Mouse (Mus musculus): ENCODE results near the gene Scd4. TPM values are rescaled to one million over a fixed set of nuclear protein-coding genes. Genes with fewer than 3 reads are reported as not detected.

The Scd4 gene
- not detected in 2 replicates for polyA plus RNA-seq (2012; ENCODE audit: insufficient read depth, low replicate concordance)

DNA sequence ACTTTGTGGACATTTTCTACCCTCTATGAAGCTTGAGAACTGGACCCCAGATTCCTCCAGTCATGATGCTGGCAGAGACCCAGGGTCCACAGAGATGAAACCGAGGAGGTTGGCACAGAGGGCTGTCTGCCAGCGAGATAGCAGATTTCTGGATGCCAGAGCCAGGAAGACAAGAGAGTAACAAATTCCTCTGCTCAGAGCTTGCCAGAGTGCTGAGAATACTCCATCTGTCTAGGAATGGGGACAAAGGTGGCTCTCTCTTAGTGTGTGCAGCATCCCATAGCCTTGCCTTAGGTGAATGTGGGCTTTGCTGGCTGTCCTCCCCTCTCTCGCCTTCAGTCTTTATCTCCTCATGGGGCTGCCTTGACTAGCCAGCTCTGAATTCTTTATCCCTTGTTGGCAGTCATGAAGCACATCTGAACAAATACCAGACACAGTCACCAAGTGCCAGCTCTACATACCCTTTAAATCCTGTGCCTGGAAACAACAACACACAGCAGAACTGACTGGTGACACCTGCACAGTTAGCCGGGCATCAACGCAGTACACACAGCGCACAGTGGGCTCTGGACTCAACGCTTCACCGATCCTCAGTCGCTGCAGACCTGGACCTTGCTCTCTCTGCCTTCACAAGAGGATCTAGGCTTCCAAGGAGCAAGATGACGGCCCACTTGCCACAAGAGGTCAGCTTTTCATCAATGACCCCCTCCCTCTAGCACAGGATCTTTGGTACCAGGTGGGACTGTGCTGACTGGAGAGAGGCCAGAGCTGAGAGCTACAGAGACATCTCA, at the start of gene Scd4:
Gene Scd4, plus strand, starts transcription at position 260 of the 791 bp plus-strand sequence.
- H3K27me3 ChIP-seq (replicated peaks), result peaks cover 49% of the 10 kb centered on the region
- H3K4me1 ChIP-seq, result peaks cover 11% of the 10 kb centered on the region
- peaks cover 15% of the 10 kb centered on the region; the same call in 1 of the 2 replicates for H3K9me3 ChIP-seq
- H3K36me3 ChIP-seq (replicated peaks; ENCODE audit: low read length), result no peaks in the 10 kb centered on the region
- H3K4me3 ChIP-seq (replicated peaks), result no peak within 1 kb of the TSS
- no peak for TF ChIP-seq FLI1 (IDR thresholded peaks at IDR 0.05; ENCODE audit: low read length)

DNA sequence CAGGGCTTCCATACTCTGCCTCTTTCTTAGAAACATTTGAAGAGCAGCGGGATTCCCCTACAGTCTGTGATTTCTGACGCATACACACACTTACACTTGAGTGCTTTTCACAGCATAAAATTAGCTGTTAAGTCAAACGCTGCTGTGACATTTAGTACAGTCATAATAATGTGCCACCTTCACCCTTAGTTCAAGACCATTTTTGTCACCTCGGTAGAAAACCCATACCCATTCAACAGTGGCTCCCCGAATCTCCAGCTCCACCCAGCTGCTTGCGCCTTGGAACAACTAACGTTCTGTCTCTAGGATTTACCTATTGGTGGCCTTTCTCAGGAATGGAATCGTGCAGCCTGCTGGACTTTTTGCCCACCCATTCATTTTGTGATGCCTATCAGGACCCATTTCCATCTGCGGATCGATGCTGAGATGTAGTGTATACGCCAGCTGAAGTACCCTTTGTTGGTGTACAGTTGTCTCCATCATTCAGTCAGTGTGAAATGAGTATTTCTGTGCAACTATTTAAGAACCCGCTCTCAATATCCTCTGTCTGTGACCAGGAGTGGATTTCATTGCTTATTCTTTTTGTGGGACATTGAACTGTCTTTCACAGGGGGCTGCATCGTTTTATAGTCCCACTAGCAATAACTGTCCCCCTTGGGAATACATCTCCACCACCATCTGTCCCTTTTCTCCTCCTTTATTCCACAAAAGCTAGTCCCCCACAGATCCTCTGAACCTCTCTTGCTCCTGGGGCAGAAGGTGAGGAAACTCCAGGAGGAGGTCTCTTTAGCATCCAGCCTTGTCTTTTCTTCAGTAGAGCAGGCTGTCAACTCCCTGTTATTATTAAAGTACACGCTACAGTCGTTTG, 49.5 kb upstream of the Scd4 start:
- Histone ChIP-seq H3K4me3 (replicated peaks) (peak overlapping the region; percentile 95), H3K36me3 (replicated peaks; ENCODE audit: low read length) (peaks cover 2% of the 10 kb centered on the region), H3K9me3 (no peaks in the 10 kb centered on the region), H3K27me3 (replicated peaks) (no peaks in the 10 kb centered on the region), H3K4me1 (peaks cover 87% of the 10 kb centered on the region)
- TF ChIP-seq FLI1 (IDR thresholded peaks at IDR 0.05; ENCODE audit: low read length) (no peak), GATA1 (IDR thresholded peaks at IDR 0.05; ENCODE audit: borderline replicate concordance, low read length) (no peak)

DNA sequence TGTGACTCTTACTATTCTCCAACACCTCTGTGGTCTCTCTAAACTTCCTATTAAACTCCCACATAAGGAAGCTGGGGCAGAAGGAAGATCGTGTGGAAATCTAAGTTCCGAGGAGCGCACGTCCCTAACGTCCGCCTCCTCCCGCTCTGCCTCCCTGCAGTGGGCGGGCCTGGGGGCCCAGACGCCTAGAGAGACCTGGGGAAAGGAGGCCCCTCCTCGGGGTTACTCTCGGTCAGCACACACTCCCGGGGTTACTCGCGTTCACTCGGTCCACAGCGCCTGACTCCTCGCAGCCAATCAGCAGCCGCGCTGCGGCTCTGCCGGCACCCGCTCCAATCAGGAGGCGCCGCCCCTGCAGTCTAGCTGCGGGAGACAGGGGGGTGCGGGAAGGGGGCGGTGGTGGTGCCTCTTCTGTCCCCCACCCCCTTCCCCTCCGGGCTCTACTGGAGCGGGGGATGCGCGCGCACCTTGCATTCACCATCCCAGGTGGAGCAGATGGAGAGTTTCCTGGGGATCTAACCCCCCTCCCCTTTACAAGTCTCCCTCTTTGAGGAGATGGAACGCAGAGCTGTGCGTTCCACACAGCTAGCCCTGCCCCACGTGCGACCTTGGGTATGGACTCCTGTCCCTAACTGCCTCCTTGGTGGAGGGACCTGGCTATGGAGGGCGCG, 48.7 kb upstream of the Scd4 start:
- TF ChIP-seq FLI1 (IDR thresholded peaks at IDR 0.05; ENCODE audit: low read length) (no peak), GATA1 (IDR thresholded peaks at IDR 0.05; ENCODE audit: borderline replicate concordance, low read length) (no peak)
- Histone ChIP-seq H3K9me3 (no peaks in the 10 kb centered on the region), H3K36me3 (replicated peaks; ENCODE audit: low read length) (peaks cover 2% of the 10 kb centered on the region), H3K4me1 (peaks cover 85% of the 10 kb centered on the region), H3K4me3 (replicated peaks) (peak overlapping the region; percentile 95), H3K27me3 (replicated peaks) (no peaks in the 10 kb centered on the region)

DNA sequence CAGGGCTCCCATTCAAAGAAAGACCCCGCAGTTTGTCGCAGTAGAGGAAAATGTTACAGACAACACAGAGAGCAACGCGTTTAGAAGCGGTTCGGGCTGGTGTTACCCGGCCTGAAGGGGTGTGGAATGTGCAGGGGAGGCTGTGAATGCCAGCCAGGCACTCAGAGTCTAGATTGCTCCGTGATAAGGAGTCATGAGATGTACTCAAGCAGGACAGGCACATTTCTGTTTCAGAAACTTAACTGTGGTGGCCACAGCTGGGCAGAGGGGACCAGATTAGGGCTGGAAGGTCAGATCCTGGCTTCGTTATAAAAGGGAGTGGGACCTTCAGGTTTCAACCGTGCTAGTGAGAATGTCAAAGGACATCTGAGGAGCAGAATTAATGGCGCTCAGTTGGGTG, 48.2 kb upstream of the Scd4 start:
- peaks cover 2% of the 10 kb centered on the region for H3K36me3 ChIP-seq (replicated peaks; ENCODE audit: low read length)
- no peaks in the 10 kb centered on the region for H3K27me3 ChIP-seq (replicated peaks)
- TF ChIP-seq FLI1 (IDR thresholded peaks at IDR 0.05; ENCODE audit: low read length), result no peak
- TF ChIP-seq GATA1 (IDR thresholded peaks at IDR 0.05; ENCODE audit: borderline replicate concordance, low read length), result no peak
- peaks cover 88% of the 10 kb centered on the region for H3K4me1 ChIP-seq
- peak overlapping the region; percentile 95 for H3K4me3 ChIP-seq (replicated peaks)
- H3K9me3 ChIP-seq, result no peaks in the 10 kb centered on the region

DNA sequence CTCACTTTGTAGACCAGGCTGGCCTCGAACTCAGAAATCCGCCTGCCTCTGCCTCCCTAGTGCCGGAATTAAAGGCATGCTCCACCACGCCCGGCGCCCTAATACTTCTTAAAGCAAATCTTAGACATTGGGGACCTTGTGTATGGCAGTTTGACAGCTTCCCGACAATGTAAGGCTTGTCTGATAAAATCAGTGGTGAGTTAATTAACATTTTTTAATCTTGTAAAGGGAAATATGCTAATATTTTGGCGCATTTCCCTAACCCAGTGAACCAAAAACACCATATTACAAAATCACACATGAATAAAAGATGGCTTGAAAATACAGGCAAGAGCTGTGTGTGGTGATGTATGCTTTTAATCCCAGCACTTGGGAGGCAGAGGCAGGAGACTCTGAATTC, 47.3 kb upstream of the Scd4 start:
- no peak for TF ChIP-seq FLI1 (IDR thresholded peaks at IDR 0.05; ENCODE audit: low read length)
- TF ChIP-seq GATA1 (IDR thresholded peaks at IDR 0.05; ENCODE audit: borderline replicate concordance, low read length), result no peak
- peaks cover 2% of the 10 kb centered on the region for H3K36me3 ChIP-seq (replicated peaks; ENCODE audit: low read length)

DNA sequence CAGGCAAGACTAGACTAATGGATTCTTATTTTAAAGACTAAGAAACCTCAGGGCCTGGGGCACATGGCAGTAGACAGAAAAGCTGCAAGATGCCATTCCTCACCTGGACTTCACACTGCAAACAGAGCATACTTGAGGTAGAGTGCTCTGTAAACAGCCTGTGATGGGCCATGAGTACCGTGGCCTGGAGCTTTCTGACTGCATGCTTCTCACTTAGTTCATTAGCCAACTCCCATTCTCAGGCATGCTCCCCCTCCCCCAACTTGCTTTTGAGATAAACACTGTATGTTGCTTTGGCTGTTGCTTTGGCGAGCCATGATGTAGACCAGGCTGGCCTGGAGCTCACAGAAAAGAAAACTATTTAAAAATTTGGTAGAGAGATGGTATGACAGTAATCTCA, 46.8 kb upstream of the Scd4 start:
- no peak overlapping the region for H3K4me3 ChIP-seq (replicated peaks)
- TF ChIP-seq FLI1 (IDR thresholded peaks at IDR 0.05; ENCODE audit: low read length), result no peak
- no peak for TF ChIP-seq GATA1 (IDR thresholded peaks at IDR 0.05; ENCODE audit: borderline replicate concordance, low read length)
- H3K4me1 ChIP-seq, result peaks cover 87% of the 10 kb centered on the region
- peaks cover 2% of the 10 kb centered on the region for H3K36me3 ChIP-seq (replicated peaks; ENCODE audit: low read length)
- H3K9me3 ChIP-seq, result no peaks in the 10 kb centered on the region
- H3K27me3 ChIP-seq (replicated peaks), result no peaks in the 10 kb centered on the region

More for the DNA sequence above, 47.3 kb upstream of the Scd4 start:
- H3K4me3 ChIP-seq (replicated peaks), result no peak overlapping the region
- H3K27me3 ChIP-seq (replicated peaks), result no peaks in the 10 kb centered on the region
- H3K4me1 ChIP-seq, result peaks cover 88% of the 10 kb centered on the region
- H3K9me3 ChIP-seq, result no peaks in the 10 kb centered on the region

DNA sequence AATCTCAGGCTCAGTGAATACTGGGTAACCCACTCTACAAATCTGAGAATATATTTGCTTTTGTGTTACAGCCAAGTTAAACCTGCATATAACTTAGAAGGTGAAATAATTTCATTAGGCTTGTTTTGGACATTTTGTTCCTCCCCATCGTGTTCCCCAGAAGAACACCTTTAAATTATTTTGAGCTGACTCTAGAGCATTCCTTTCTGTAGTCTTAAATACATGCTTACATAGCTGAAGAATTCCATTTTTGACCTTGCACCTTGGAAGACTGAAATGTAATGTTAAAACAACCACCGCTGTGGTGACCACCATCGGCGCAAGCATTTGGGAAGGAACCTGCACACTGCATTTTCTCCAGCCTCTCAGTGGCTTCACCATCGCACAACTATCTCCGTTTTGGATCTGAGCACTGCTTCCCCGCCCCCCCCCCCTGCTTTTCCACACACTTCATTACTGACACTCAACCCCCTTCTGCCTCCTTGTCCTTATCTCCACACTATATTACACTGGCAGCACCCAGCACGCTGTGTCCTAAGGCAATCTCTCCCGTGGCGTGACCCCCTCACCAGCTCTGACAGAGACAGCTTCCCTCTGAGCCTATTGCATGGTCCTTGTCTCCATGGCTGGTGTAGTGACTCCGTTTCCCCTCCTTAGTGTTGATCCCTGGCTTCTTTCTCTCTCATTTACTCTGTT, 45.3 kb upstream of the Scd4 start:
- H3K4me3 ChIP-seq (replicated peaks), result peak overlapping the region; percentile 50
- no peak for TF ChIP-seq FLI1 (IDR thresholded peaks at IDR 0.05; ENCODE audit: low read length)
- TF ChIP-seq GATA1 (IDR thresholded peaks at IDR 0.05; ENCODE audit: borderline replicate concordance, low read length), result no peak
- H3K9me3 ChIP-seq, result no peaks in the 10 kb centered on the region
- H3K27me3 ChIP-seq (replicated peaks), result no peaks in the 10 kb centered on the region
- H3K36me3 ChIP-seq (replicated peaks; ENCODE audit: low read length), result peaks cover 2% of the 10 kb centered on the region
- H3K4me1 ChIP-seq, result peaks cover 87% of the 10 kb centered on the region

DNA sequence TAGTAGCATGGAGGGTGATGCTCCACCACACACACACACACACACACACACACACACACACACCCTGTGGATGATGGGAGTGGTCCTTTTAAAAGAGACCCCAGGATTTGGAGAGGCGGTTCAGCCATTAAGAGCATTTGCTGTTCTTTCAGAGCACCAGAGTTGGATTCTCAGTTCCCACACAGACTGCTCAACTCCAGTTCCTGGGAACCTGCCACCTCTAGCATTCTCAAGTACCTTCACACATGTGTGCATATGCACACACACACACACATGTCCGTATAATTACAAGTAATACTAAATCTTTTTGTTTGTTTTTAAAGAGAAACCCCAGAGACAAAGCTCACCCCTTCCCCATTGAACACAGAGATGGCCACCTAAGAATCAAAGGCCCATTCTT, 40.8 kb upstream of the Scd4 start:
- Histone ChIP-seq H3K4me3 (replicated peaks) (peak overlapping the region; percentile 98), H3K9me3 (no peaks in the 10 kb centered on the region), H3K36me3 (replicated peaks; ENCODE audit: low read length) (peaks cover 26% of the 10 kb centered on the region), H3K27me3 (replicated peaks) (no peaks in the 10 kb centered on the region), H3K4me1 (peaks cover 85% of the 10 kb centered on the region)
- TF ChIP-seq FLI1 (IDR thresholded peaks at IDR 0.05; ENCODE audit: low read length) (no peak), GATA1 (IDR thresholded peaks at IDR 0.05; ENCODE audit: borderline replicate concordance, low read length) (no peak)

DNA sequence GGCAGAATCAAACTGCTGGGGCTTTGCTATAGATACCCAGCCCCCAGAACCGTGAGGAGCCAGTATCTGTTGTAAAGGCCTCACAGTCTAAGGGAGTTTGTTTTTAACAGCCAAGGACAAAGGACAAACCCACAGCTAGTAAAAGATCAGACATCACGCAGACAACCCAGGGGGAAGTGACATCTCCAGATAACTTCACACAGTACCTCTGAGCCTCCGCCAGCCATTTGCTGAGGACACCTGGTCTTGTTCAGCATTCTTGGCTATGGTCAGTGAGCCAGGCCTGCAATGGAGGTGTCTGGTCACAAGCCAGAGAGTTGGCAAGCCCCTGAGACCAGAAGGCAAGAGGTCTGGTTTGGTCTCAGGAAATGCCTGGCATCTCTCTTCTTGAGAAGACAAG, 40.4 kb upstream of the Scd4 start:
- TF ChIP-seq GATA1 (IDR thresholded peaks at IDR 0.05; ENCODE audit: borderline replicate concordance, low read length), result no peak
- no peak for TF ChIP-seq FLI1 (IDR thresholded peaks at IDR 0.05; ENCODE audit: low read length)
- H3K9me3 ChIP-seq, result no peaks in the 10 kb centered on the region
- peaks cover 30% of the 10 kb centered on the region for H3K36me3 ChIP-seq (replicated peaks; ENCODE audit: low read length)
- peaks cover 87% of the 10 kb centered on the region for H3K4me1 ChIP-seq
- no peaks in the 10 kb centered on the region for H3K27me3 ChIP-seq (replicated peaks)
- peak overlapping the region; percentile 98 for H3K4me3 ChIP-seq (replicated peaks)

Measured in megakaryocyte, embryonic 14.5 days (primary cell).